Mouse (Mus musculus): ENCODE data around the gene Nfatc3. TPM values are rescaled to one million over a fixed set of nuclear protein-coding genes. Genes with fewer than 3 reads are reported as not detected.
"Not testable (repeated sequence)": the region's sequence is repeated elsewhere in the genome, so short reads cannot be mapped to it uniquely, and the experiment has no call there.

Nfatc3 gene
- 10 to 100 TPM; 20.1 to 22.4 TPM for total RNA-seq (2021)
- long read RNA-seq, experiment 1, full-length matches to known transcripts, result 1 of 6 reads
- long read RNA-seq, experiment 1, partial matches to known transcripts, result 0 of 6 reads
- long read RNA-seq, experiment 1, other reads (novel, unspliced or antisense), result 5 of 6 reads
- long read RNA-seq, experiment 2, full-length matches to known transcripts, result 1 of 10 reads
- long read RNA-seq, experiment 2, partial matches to known transcripts, result 2 of 10 reads
- long read RNA-seq, experiment 2, other reads (novel, unspliced or antisense), result 7 of 10 reads

DNA sequence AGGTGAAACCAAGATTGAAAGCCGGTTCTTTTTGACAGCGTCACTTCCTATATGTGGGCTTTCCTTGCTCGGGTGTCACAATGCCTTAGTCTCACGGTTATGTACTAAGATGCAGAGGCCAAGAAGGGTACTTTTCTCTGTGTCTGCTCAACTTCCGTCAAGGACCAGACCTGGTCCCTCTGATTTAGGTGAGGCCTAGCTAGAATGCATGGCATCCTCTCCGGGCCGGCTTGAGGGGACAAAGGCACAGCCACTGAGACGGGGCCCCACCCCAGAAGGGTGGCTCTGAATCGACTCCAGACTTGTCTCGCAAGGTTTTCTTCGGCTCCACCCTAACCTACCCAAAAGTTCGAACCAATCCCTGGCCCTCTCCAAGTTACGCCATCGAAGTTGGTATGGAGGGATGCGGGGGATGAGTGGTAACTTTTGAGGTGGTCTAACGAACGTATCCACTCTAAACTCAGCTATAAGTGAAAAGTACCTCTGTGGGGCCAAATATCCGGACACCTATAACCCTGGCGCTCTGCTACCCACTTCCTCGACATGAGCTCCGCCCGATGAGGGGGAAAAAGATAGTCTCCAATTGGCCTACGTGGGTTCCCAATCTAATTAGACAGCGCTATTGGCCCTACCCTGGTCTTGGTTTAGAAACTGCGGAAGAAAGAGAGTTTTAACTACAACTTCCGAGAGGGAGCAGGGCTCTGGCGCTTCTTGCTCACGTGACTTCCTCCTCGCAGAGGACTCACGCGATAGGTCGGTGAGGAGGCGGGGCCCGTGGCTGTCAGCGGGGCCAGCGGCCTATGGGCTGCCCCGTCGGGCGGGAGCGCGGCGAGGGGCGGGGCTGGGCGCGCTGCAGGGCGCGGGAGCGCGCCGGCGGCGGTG, at the start of gene Nfatc3:
Gene Nfatc3, plus strand, starts transcription at position 110 of the 882 bp plus-strand sequence.
- peak; percentile 98 for DNase-seq

DNA sequence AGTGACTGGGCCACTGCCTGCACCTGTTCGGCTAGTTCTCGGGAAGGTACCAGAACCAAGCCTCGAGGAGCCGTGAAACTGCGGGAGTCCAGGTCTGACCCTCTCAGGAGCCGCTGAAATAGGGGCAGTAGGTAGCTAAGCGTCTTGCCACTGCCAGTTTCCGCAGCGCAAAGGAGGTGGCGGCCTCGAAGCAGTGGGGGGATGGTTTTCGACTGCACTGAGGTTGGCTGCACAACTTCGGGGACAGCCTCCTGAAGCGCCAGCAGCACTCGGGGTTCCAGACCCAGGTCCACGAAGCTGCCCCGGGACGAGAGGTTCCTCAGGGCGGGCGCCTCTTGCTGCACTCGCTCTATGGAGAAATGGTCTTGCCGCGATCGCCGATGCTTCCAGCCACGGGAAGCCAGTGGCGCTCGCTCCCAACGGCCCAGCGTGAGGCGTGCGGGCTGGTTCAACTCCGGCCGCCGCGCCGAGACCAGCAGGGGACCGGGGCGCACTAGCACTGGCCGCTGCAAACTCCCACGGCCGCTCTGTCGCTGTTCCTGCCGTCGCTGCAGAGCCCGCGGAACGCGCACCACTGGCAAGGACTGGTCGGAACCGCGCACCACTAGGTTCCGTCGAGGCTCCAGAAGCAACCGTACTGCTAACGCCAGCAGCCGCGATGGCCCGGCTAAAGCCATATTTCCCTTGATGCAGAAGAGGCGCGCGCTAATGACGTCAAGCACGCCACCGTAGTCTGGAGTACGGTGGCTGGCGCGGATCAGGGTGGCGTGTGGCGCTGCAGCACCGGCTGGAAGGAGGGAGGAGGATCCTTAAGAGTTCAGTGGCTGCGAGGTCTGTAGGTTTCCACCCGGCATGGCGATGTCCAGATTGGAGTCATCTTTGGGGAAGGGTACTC, 47.6 kb upstream of the Nfatc3 start:
- peak; percentile 86 for DNase-seq

DNA sequence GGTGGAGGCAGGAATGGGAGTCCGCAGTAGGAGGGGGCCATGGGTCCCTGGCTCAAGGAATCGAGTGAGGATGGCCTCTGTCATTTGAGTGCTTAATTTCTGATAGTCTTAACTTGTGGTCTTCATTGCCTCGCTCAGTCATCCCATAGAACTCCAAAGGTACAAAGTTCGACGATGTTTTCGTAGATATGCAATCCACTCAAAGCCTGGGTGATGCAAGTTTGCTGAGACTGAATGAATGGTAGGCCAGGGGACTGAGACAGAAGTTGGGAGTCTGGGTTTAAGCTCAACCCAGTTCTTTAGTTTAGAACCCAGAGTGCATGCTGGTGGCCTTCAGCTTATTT, 47.0 kb upstream of the Nfatc3 start, which contains the start of gene Ddx28:
Gene Ddx28, minus strand, starts transcription at position 240 of the 344 bp plus-strand sequence.
- no peak for DNase-seq

DNA sequence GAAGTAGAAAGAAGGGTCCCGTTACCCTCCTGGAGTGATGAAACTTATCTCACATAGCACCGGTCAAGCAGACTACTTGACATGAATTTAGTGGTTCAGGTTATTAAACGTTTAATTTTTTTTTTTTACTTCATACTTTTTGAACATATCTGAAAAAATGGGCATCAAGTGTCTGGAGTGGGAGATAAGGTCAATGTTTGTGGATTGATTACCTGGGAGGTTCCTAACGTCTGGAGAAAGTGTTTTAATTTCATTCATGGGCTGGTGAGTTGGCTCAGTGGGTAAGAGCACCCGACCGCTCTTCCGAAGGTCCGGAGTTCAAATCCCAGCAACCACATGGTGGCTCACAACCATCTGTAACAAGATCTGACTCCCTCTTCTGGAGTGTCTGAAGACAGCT, 46.4 kb upstream of the Nfatc3 start:
- not testable (repeated sequence) for DNase-seq

DNA sequence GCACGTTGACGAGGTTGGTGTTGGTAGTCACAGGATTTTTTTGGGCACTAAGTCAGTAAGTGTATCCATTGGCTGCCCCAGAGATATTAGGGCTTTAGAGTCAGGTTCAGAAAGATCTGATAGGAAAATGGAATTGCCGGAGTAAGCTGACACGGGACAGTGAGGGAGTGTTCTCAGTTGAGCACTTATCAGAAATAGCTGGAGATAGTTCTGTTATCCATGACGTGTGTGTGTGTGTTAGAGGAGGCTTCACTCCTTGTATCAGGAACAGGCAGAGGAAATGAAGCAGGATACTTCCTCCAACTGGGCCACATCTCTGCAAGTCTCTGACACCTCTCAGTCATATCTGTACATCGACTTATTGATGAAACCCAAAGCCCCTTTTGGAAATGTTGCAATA, 42.4 kb upstream of the Nfatc3 start:
- DNase-seq, result no peak

DNA sequence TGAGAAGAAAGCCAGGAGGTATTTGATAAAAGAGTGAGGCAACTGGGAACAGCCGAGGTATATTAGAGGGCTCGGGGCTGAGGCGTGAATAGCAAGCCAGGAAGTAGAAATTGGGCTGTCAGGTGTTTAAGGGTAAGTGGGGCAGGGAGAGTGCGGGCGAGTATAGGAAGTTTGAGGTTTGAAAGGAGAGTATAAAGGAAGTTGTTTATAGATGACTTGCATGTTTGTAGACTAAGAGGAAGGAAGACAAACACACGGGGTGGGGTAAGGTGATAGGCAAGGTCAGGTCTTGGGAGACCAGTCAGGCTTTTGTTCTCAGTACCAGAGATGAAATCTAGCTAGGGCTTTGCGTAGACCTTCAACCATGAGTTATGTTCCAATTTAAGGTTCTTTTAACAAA, 41.5 kb upstream of the Nfatc3 start:
- no peak for DNase-seq

DNA sequence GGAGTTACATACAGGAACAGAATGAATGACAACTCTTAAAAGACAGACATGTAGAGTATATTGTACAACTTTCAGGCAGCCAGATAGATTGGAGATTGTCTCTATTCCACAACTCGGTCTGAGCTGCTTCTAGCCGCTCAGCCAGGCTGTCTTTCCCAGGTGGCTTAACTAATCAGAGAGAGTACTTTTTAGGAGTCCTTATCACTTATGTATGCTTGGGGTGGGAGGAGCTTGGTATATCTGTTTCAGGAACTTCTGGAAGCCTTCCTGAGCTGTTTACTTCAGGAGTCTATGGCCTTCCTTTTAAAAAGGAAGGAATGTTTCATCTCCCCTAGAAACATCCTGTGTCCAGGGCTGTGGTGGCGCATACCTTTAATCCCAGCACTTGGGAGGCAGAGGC, 40.6 kb upstream of the Nfatc3 start:
- no peak for DNase-seq

DNA sequence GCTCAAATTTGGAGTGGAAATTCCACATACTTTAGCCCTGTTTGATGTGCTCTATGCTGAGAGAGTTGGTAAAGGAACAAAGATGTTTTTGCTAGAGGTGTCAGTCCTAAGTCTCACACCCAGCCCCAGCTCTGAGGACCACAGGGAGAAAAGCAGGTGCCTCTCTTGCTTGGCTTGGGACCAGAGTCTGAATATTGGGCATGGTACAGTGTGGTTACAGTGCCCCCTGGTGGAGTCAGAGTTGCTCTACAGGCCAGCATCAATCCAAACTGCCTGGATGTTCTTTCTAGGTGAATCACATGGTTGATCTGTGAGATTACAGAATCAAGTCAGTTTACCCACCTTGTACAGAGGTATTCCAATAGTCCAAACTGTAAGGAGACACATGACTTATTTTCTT, 36.2 kb upstream of the Nfatc3 start:
- DNase-seq, result peak; percentile 52

DNA sequence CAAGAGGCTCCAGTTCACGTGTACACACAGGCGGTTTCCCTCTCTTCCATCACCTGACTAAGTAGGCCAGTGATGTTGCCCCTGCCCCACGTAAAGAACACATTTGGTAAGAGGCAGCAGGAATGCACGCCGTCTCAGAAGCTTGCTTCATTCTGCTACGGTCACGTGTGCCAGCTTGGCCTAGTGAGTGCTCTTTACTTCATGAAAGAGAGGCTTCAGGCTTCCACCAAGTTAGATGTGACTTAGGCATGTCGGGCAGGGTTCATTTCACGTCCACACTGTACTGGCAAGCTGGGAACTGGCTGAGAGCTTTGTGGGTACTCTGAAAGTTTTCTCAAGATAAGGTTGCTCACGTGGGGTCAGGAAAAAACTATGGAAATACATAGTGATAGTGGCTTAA, 19.9 kb upstream of the Nfatc3 start:
- no peak for DNase-seq

DNA sequence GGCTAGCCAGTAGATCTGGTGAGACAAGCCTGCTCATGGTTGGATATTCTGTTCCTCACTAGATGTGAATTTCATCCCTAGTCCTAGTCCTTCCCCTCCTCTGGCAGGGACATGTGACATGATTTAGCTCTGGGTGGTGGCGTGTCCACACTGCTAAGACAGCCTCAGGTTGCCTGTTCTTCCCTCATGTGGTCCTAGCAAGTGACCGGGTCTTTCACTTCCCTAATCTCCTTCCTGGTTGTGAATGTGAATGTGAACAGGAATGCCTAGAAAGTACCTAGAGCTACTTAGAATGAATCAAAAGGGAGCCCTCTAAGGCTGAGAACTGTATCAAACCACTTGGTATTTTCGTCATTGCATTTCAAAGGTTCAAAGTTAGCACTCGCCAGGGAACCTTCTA, 19.0 kb upstream of the Nfatc3 start:
- DNase-seq, result no peak

DNA sequence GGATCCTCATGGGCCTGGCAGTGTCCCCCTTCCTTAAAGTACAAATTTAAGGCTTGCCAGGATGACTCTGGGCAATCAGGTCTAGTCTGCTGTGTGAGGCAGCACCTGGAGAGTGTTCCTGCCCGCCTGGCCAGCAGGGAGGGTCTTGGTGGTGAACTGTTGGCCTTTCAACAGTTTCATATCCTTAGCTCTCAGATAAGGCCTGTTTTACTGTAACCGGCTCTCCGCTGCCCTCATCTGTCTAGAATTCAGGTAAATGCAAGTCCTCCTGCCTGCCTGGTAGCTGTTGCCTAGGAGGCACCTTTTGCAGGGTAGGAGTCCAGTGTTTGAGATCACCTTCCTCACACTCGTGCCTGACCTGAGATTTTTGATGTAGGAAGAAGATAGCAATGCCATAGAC, 18.4 kb upstream of the Nfatc3 start:
- DNase-seq, result no peak

DNA sequence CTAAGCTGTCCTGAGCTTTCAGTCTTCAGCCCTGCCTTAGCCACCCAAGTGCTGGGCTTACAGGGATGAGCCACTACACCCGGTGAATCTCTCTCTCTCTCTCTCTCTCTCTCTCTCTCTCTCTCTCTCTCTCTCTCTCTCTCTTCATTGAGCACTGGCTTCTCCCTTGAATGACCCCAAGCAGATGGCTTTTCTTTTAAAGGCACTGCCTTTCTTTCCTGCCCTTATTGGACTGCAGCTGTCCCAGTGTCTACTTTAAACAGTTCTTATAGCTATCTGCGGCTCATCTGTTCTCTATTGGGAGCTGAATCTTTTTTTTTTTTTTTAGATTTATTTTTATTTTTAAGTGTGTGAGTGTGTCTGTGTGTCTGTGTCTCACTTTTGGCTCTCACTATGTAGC, 15.6 kb upstream of the Nfatc3 start:
- no peak for DNase-seq

DNA sequence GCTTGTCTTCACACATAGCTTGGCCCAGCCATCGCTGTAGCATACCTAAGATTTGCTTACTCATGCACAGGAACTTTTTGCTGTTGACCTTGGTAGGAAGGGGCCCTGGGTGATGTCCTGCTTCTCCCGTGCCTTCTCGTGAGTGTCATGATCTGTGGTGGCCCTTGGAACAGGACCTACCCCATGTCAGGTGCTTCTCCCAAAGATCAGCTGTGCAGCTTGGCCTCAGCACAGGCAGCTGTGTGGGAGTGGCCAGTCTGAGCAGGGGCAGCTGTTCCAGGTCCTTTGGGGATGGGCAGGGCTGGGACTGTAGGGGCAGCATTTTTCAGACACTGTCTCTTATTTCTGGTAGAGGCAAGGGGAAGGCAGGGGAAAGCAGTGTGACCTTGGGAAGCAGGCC, 14.5 kb upstream of the Nfatc3 start:
- peak; percentile 72 for DNase-seq

DNA sequence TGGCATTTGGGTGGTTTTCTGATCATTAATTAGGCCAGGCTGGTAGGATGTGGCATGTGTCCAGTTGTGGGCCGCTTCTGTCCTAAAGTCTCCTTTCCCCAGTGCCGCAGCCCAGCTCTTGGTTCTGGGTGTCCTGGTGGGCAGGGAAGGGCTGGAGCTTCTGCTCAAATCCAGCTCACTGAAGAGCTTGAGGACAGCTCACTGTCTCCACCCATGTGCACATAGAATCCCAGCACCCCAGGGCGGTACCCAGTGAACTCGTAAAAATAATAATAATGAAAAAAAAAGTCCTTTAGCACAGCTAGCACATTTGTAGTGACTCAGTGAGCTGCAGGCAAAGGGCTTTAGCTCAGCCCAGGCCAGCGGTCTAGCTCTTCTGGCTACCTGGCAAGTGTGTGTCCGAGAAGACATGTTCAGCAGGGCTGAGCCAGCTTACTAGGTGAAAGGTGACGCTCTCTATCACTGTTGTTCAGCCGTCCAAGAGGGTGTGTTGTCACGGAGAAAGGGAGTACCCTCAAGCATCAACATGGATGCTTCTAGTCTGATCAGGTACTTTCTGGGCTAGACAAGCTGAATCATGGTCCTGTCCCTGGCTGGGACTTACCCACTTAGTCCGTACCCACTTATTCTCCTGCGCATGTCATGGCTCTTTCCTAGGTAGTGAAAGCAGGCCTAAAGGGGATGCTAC, 11.6 kb upstream of the Nfatc3 start:
- DNase-seq, result no peak

DNA sequence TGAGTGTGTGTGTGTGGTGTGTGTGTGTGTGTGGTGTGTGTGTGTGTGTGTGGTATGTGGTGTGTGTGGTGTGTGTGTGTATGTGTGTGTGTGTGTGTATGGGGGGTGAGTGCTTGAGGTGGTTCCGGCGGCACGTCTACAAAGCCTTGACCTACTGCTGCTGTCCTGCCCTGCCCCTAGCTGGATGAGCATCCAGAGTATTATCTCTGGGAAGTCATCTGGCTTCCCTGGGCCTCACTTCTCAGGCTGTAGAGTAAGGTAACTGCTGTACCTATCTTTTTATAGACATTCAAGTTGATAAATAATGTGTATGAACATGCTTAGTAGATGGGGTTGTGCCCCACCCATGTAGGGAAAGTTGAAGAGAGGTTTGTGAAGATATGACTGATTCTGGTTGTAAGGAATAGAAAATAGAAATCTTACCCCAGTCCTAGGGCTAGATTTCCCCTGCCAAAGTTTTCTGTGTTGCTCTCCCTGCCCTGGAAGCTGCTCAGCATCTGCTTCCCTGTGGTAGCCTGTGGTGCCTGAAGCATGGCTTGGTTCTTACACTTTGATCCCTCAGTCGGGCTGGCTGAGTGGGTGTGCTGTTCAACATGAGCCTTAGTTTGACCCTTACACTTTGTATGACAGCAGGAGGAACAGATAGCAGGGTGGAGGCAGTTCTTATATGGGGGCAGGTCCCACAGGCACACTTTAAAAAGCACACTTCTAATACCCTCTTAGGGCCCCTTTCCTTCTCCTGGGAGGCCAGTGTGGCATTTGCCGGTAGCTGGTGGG, 10.6 kb upstream of the Nfatc3 start:
- DNase-seq, result no peak

DNA sequence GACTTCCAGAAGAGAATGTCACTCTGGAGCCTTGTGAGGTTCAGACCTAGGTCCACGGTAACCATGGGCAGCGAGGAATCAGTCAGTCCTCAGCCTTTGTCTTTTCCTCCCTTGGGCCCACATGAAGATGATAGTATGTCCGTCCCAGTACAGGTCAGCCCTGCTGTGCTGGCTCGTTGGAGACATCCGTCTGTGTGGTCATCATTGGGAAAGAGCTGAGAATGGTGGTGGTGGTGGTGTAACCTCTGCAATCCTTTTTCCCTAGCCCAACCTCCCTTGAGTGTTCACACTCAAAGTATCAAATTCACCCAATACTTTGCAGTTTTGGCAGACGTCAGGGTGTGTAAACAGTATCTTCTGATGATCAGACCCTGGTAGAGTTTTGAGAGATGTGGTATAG, 8.8 kb upstream of the Nfatc3 start:
- no peak for DNase-seq

DNA sequence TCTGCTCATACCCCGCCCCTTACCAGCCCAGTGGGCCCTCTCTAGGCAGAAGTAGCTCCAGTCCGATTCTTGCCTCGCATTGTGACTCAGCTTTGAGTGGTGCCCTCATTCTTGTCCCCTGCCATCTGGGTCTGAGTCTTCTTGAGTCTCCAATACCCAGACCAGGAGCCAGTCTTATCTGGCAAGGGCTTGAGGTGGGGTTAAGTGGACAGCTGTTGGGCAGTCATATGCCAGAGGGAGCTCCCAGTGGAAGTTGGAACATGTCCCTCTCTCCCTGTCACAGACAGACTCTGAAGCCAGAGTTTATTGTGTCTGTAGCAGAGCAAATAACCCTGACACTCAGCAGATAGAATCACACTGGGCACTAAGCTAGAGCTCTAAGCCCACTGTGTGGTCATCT, 7.6 kb upstream of the Nfatc3 start:
- no peak for DNase-seq

DNA sequence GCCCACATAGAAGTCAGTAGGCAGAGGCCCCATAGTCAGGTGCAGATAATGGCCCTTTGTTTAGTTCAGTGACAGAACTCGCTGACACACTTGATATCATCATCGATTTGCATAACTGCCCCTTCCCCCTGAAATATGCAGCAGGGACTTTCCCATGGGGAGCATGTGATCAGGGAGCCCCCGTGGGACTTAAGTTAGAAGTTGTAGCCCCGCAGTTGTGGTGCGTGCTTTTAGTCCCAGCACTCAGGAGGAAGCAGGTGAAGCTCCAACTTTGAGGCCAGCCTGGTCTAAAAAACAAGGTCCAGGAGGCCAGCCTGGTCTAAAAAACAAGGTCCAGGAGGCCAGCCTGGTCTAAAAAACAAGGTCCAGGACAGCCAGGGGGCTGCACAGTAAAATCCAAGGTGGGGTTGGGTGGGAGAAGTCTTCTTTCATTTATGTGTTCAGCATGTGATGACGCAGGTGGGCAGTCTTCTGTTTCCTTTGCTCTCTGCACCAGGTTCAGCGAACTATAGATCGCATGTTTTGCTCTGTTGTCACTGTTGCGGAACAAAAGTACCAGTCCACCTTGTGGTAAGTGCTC, 6.0 kb upstream of the Nfatc3 start:
- DNase-seq, result no peak

DNA sequence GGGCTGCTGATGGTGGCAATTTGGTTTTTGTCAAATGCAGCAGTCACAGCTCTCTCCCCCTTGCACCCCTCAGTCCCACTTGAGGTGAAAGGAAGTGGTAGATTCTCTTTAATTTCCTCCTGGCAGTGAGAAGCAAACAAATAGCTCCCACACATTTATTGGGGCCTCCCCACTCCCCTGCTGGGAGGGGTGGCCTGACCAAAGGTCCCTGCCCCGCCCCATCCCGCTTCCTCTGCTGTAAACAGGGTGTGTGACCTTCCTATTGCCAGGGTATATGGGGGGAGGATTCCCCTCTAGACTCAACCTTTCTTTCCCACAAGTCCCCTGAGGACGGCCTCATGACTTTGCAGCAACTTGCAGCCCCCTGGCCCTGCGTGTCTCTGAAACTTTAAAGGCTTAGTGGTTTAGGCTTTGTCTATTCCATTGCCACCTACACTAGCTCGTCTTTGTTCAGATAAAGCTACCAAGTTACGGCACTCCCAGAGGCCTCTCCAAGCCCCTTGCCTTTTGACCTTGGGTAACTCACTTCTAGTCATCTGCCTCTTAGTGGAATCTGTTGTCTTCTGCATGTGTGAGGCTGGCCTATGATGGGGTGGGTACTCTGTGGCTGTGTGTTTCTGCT, 4.3 kb upstream of the Nfatc3 start:
- peak; percentile 49 for DNase-seq

DNA sequence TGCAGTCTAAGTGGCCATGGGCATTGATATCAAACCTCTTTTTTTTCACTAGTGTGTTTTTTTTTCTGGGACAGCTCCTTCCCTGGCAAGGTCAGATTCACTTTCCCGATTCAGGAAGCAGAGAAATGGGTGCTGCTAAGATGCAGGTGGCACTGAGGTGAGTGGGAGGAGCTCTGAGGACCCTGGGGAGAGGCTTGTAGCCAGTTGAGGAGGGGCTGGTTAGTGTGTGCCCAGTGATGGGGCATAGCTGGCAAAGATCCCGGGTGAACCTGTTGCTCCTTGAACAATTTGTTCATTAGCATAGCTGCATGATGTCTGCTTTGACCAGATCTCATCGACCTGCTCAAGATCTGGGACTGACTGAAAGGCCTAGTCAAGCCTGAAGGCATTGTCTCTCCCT, 3.6 kb upstream of the Nfatc3 start:
- no peak for DNase-seq
